Mouse (Mus musculus): ENCODE measurements at regions not wholly inside any gene's neighbourhood (a gene's known extent, or its start where the extent isn't known, plus 50 kb on each side); places are given as distances from the start of the nearest gene placed in this dataset.
A peak's percentile ranks its signal among the peaks of the same experiment; 100 is the strongest.
"Not testable (repeated sequence)": the region's sequence is repeated elsewhere in the genome, so short reads cannot be mapped to it uniquely, and the experiment has no call there.

- Histone ChIP-seq H3K36me3 (ENCODE audit: control insufficient read depth, insufficient read depth, low read length) (0 out of 2 replicates have a peak, but pooled peaks cover 3% of the 10 kb centered on the region), H3K4me1 (ENCODE audit: control insufficient read depth, insufficient read depth, low read length) (peaks cover 34% of the 10 kb centered on the region), H3K27me3 (replicated peaks; ENCODE audit: control insufficient read depth, insufficient read depth, low read length) (no peaks in the 10 kb centered on the region), H3K9ac (ENCODE audit: low read depth, low read length) (no peak overlapping the region), H3K4me3 (ENCODE audit: low read length) (no peak overlapping the region), H3K4me2 (ENCODE audit: low read depth, low read length) (no peak overlapping the region), H3K9me3 (ENCODE audit: control insufficient read depth, low read length) (no peaks in the 10 kb centered on the region), H3K27ac (ENCODE audit: low read length) (no peak overlapping the region)
- WGBS, result 76% methylated on average over 5 of the region's 5 CpGs
- no peak for ATAC-seq
These were observed 147.1 kb upstream of the Rtl1 start for GRCm38 (mm10) chr12:109747201-109747600.

- H3K27ac ChIP-seq (ENCODE audit: low read length), result no peak overlapping the region
- WGBS, result 64% methylated on average over 13 of the region's 13 CpGs
- no peak overlapping the region for H3K4me3 ChIP-seq (ENCODE audit: low read length)
- H3K36me3 ChIP-seq (ENCODE audit: control insufficient read depth, insufficient read depth, low read length), result no peaks in the 10 kb centered on the region
- peaks cover 34% of the 10 kb centered on the region for H3K4me1 ChIP-seq (ENCODE audit: control insufficient read depth, insufficient read depth, low read length)
- H3K27me3 ChIP-seq (replicated peaks; ENCODE audit: control insufficient read depth, insufficient read depth, low read length), result no peaks in the 10 kb centered on the region
- no peaks in the 10 kb centered on the region for H3K9me3 ChIP-seq (ENCODE audit: control insufficient read depth, low read length)
- H3K9ac ChIP-seq (ENCODE audit: low read depth, low read length), result no peak overlapping the region
- no peak overlapping the region for H3K4me2 ChIP-seq (ENCODE audit: low read depth, low read length)
- no peak for ATAC-seq
These were observed 147.6 kb upstream of the Rtl1 start for GRCm38 (mm10) chr12:109747776-109748175.

DNA sequence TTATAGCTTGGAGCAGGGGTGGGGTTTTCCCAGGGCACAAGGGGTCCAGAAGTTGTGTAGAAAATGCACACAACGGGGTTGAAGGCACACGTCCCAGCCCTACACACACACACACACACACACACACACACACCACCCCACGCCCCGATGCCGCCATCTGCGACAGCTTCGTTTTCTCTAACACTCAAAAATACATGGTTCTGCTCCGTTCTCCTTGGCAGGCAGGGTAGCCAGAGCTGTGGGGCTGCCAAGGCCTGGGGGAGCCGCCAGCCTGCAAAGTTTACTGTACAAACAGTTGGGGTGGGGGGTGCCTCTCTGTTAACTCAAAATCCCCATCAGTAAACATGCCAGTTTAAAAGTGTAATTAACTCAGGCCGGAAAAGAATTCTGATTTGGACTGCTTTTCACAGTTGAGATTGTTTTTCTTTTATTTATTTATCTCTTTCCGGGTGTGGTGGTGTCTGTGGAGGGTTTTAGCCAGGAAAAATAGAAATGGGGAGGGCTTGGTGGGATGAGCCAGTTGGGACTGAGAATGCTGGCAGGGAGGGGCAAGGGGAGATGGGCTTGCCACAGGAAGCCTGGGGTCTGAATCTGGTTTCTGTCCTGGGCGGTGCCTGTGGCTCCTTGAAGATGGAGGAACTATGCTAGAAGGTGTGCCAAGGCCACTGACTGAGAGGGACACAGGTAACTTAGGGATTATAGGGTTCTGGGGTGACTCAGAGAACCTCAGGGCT lies 148.4 kb upstream of the Rtl1 start:
- Histone ChIP-seq H3K4me2 (ENCODE audit: low read depth, low read length) (no peak overlapping the region), H3K9ac (ENCODE audit: low read depth, low read length) (no peak overlapping the region), H3K4me1 (ENCODE audit: control insufficient read depth, insufficient read depth, low read length) (peaks cover 34% of the 10 kb centered on the region), H3K36me3 (ENCODE audit: control insufficient read depth, insufficient read depth, low read length) (no peaks in the 10 kb centered on the region), H3K9me3 (ENCODE audit: control insufficient read depth, low read length) (no peaks in the 10 kb centered on the region), H3K27ac (ENCODE audit: low read length) (peak overlapping the region; percentile 32), H3K4me3 (ENCODE audit: low read length) (no peak overlapping the region), H3K27me3 (replicated peaks; ENCODE audit: control insufficient read depth, insufficient read depth, low read length) (no peaks in the 10 kb centered on the region)
- no peak for ATAC-seq
- WGBS, result 56% methylated on average over 11 of the region's 12 CpGs

DNA sequence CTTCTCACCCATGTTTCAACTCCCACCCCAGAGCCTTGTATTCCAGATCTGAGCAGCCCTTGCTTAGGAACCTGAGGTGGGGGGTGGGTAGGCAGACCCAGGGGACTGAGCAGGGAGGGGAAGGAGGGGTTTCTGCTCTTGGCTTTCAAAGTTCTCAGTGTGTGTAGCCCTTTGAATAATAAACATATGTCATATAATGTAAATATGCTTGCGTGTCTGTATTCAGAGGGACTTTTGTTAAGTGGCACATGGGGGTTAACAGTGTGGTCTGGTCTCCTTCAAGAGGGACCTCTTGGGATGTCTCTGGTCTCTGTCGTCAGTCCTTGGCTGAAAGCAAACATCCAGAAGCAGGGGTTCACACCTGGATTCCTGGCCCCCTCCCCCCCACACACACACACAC lies 149.1 kb upstream of the Rtl1 start:
- ATAC-seq, result peak; percentile 56
- Histone ChIP-seq H3K4me3 (ENCODE audit: low read length) (no peak overlapping the region), H3K27ac (ENCODE audit: low read length) (peak overlapping the region; percentile 32), H3K27me3 (replicated peaks; ENCODE audit: control insufficient read depth, insufficient read depth, low read length) (no peaks in the 10 kb centered on the region), H3K9me3 (ENCODE audit: control insufficient read depth, low read length) (no peaks in the 10 kb centered on the region), H3K36me3 (ENCODE audit: control insufficient read depth, insufficient read depth, low read length) (no peaks in the 10 kb centered on the region), H3K4me2 (ENCODE audit: low read depth, low read length) (peak overlapping the region; percentile 38; the same call in 1 of the 2 replicates), H3K9ac (ENCODE audit: low read depth, low read length) (no peak overlapping the region), H3K4me1 (ENCODE audit: control insufficient read depth, insufficient read depth, low read length) (peaks cover 34% of the 10 kb centered on the region)
- 25% methylated on average over 2 of the region's 2 CpGs for WGBS

- Histone ChIP-seq H3K9ac (ENCODE audit: low read depth, low read length) (peak overlapping the region; percentile 6; the same call in 1 of the 2 replicates), H3K4me3 (ENCODE audit: low read length) (0 out of 2 replicates have a peak overlapping the region, but pooled peaks have one; percentile 15), H3K27me3 (replicated peaks; ENCODE audit: control insufficient read depth, insufficient read depth, low read length) (no peaks in the 10 kb centered on the region), H3K9me3 (ENCODE audit: control insufficient read depth, low read length) (no peaks in the 10 kb centered on the region), H3K27ac (ENCODE audit: low read length) (peak overlapping the region; percentile 15), H3K4me2 (ENCODE audit: low read depth, low read length) (peak overlapping the region; percentile 38), H3K4me1 (ENCODE audit: control insufficient read depth, insufficient read depth, low read length) (peaks cover 34% of the 10 kb centered on the region), H3K36me3 (ENCODE audit: control insufficient read depth, insufficient read depth, low read length) (no peaks in the 10 kb centered on the region)
- ATAC-seq, result peak; percentile 90
- WGBS, result 4% methylated on average over 14 of the region's 14 CpGs
These were observed 149.6 kb upstream of the Rtl1 start for GRCm38 (mm10) chr12:109749711-109750243.

DNA sequence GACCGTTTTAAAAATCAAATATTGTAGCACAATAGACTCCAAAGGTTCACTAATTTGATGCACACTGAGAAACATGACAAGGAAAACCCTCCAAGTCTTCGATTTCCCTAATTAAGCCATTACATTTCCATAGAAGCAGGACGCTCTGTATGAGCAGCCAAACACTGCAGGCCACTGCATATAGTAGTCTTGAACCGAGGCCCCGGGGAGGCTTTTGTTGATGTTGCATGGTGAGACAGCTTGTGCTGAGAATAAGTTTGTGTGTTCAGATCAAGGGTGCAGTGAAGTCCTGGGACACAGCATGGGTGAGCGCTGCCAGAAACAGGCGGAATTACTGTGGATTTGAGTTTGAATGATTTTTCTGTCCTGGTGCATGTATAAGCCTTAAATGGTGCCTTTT lies 154.9 kb upstream of the Rtl1 start:
- no peak overlapping the region for H3K27ac ChIP-seq (ENCODE audit: low read length)
- 85% methylated on average over 7 of the region's 7 CpGs for WGBS
- no peak for ATAC-seq

GRCm38 (mm10) chr12:109764293-109764692 lies 164.2 kb upstream of the Rtl1 start:
- Histone ChIP-seq H3K27me3 (replicated peaks; ENCODE audit: control insufficient read depth, insufficient read depth, low read length) (no peaks in the 10 kb centered on the region), H3K9me3 (ENCODE audit: control insufficient read depth, low read length) (no peaks in the 10 kb centered on the region), H3K4me3 (ENCODE audit: low read length) (no peak overlapping the region), H3K36me3 (ENCODE audit: control insufficient read depth, insufficient read depth, low read length) (no peaks in the 10 kb centered on the region), H3K9ac (ENCODE audit: low read depth, low read length) (no peak overlapping the region), H3K4me2 (ENCODE audit: low read depth, low read length) (no peak overlapping the region), H3K4me1 (ENCODE audit: control insufficient read depth, insufficient read depth, low read length) (no peaks in the 10 kb centered on the region), H3K27ac (ENCODE audit: low read length) (no peak overlapping the region)
- no peak for ATAC-seq
- 79% methylated on average over 4 of the region's 4 CpGs for WGBS

More for the DNA sequence above, 154.9 kb upstream of the Rtl1 start:
- Histone ChIP-seq H3K36me3 (ENCODE audit: control insufficient read depth, insufficient read depth, low read length) (no peaks in the 10 kb centered on the region), H3K4me3 (ENCODE audit: low read length) (no peak overlapping the region), H3K27me3 (replicated peaks; ENCODE audit: control insufficient read depth, insufficient read depth, low read length) (no peaks in the 10 kb centered on the region), H3K4me2 (ENCODE audit: low read depth, low read length) (no peak overlapping the region), H3K9me3 (ENCODE audit: control insufficient read depth, low read length) (no peaks in the 10 kb centered on the region), H3K9ac (ENCODE audit: low read depth, low read length) (no peak overlapping the region), H3K4me1 (ENCODE audit: control insufficient read depth, insufficient read depth, low read length) (peaks cover 2% of the 10 kb centered on the region; the same call in 1 of the 2 replicates)

DNA sequence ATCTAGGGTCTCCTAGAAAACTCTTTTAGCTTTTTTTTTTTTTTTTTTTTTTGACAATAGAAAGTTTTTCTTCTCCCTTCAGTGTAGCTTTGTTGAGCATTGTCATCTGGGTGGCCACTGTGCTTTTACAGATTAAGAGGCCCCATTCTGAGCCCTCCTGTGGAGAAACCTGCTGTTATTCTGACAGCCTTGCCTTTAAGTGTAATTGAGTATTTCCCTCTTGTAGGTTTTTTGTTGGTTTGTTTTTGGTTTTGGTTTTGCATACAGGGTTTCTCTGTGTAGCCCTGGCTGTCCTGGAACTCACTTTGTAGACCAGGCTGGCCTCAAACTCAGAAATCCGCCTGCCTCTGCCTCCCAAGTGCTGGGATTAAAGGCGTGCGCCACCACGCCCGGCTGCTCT lies 166.5 kb upstream of the Rtl1 start:
- H3K27ac ChIP-seq (ENCODE audit: low read length); H3K27me3 ChIP-seq (replicated peaks; ENCODE audit: control insufficient read depth, insufficient read depth, low read length); H3K4me1 ChIP-seq (ENCODE audit: control insufficient read depth, insufficient read depth, low read length); H3K9ac ChIP-seq (ENCODE audit: low read depth, low read length); H3K4me2 ChIP-seq (ENCODE audit: low read depth, low read length); ATAC-seq; H3K4me3 ChIP-seq (ENCODE audit: low read length); H3K9me3 ChIP-seq (ENCODE audit: control insufficient read depth, low read length); H3K36me3 ChIP-seq (ENCODE audit: control insufficient read depth, insufficient read depth, low read length): not testable (repeated sequence)
- WGBS, result 86% methylated on average over 5 of the region's 5 CpGs

- no peak overlapping the region for H3K4me3 ChIP-seq (ENCODE audit: low read length)
- ATAC-seq, result no peak
- H3K4me2 ChIP-seq (ENCODE audit: low read depth, low read length), result no peak overlapping the region
- WGBS, result 78% methylated on average over 2 of the region's 2 CpGs
- no peak overlapping the region for H3K9ac ChIP-seq (ENCODE audit: low read depth, low read length)
- no peaks in the 10 kb centered on the region for H3K27me3 ChIP-seq (replicated peaks; ENCODE audit: control insufficient read depth, insufficient read depth, low read length)
- H3K9me3 ChIP-seq (ENCODE audit: control insufficient read depth, low read length), result no peaks in the 10 kb centered on the region
- H3K4me1 ChIP-seq (ENCODE audit: control insufficient read depth, insufficient read depth, low read length), result no peaks in the 10 kb centered on the region
- H3K27ac ChIP-seq (ENCODE audit: low read length), result no peak overlapping the region
- H3K36me3 ChIP-seq (ENCODE audit: control insufficient read depth, insufficient read depth, low read length), result no peaks in the 10 kb centered on the region
These were observed 172.4 kb upstream of the Rtl1 start for GRCm38 (mm10) chr12:109772543-109772942.

Measured in intestine, embryonic 16.5 days (tissue).